Mouse (Mus musculus) intestine, postnatal 0 days (tissue): ENCODE results near the gene Insc. TPM values are rescaled to one million over a fixed set of nuclear protein-coding genes. Genes with fewer than 3 reads are reported as not detected.

ENCODE experiments used
- ATAC-seq: fragments of 200-750 bp; cut with Nextera tagmentation; 2 replicates; pipeline ENCODE4 v1.8.0; 2017; ENCODE audit warnings: mild to moderate bottlenecking, moderate TSS enrichment, moderate library complexity
- H3K27ac ChIP-seq: fragments of 300-500 bp; sonication (generic); 2 replicates; pipeline ENCODE4 v1.5.1; 2014; ENCODE audit warnings: mild to moderate bottlenecking, low read depth, low read length, moderate library complexity
- H3K27me3 ChIP-seq: fragments of 300-500 bp; sonication (generic); replicated peaks from 2 replicates; pipeline ENCODE4 v1.6.1; 2014; ENCODE audit warnings: low read length, mixed read lengths; ENCODE audit not compliant: control insufficient read depth, insufficient read depth
- H3K36me3 ChIP-seq: fragments of 300-500 bp; sonication (generic); 2 replicates; pipeline ENCODE4 v1.6.1; 2014; ENCODE audit warnings: mild to moderate bottlenecking, moderate library complexity; ENCODE audit not compliant: control insufficient read depth, insufficient read depth
- H3K4me1 ChIP-seq: fragments of 300-500 bp; sonication (generic); replicated peaks from 2 replicates; pipeline ENCODE4 v1.6.1; 2014; ENCODE audit warnings: antibody characterized with exemption, low read length, mixed read lengths; ENCODE audit not compliant: control insufficient read depth, insufficient read depth
- H3K4me2 ChIP-seq: fragments of 300-500 bp; sonication (generic); replicated peaks from 2 replicates; pipeline ENCODE4 v1.6.1; 2014; ENCODE audit warnings: low read depth, mild to moderate bottlenecking, moderate library complexity
- H3K4me3 ChIP-seq: fragments of 300-500 bp; sonication (generic); 2 replicates; pipeline ENCODE4 v1.5.1; 2014; ENCODE audit warnings: low read depth, low read length
- H3K9ac ChIP-seq: fragments of 300-500 bp; sonication (generic); 2 replicates; pipeline ENCODE4 v1.6.1; 2014; ENCODE audit warnings: mild to moderate bottlenecking, low read depth, low read length
- H3K9me3 ChIP-seq: fragments of 300-500 bp; sonication (generic); 2 replicates; pipeline ENCODE4 v1.6.1; 2016; ENCODE audit warnings: mixed run types; ENCODE audit not compliant: control insufficient read depth
- CTCF ChIP-seq: sonication (generic); IDR thresholded peaks from 2 replicates; pipeline ENCODE4 v1.5.1; 2016; ENCODE audit warnings: low read depth, mild to moderate bottlenecking, control low read depth, antibody characterized with exemption, moderate library complexity
- WGBS: fragments of 180-500 bp; shearing (Covaris S2); extraction: QIAGEN DNeasy Blood & Tissue Kit; methylation state at CpG from one replicate; pipeline ENCODE4 v1.1.7; 2014; 5-methylcytosine and 5-hydroxymethylcytosine counted together
- polyA plus RNA-seq: library from polyadenylated mRNA; unstranded; fragments of >200 nt; fragmentation: Nextera tagmentation; extraction: Ambion mirVana; gene quantifications from 2 replicates; pipeline ENCODE4 v1.2.1, GENCODE M21; 2015

Insc gene
- polyA plus RNA-seq, 1 experiment from 2014 or later = 8.3 TPM

- Histone ChIP-seq H3K27ac (no peak overlapping the region), H3K4me3 (no peak overlapping the region), H3K4me2 (no peak overlapping the region), H3K27me3 (no peaks in the 10 kb centered on the region), H3K9me3 (no peaks in the 10 kb centered on the region), H3K4me1 (no peaks in the 10 kb centered on the region), H3K9ac (no peak overlapping the region), H3K36me3 (no peaks in the 10 kb centered on the region)
- WGBS = 60% methylated on average over 8 of the region's 8 CpGs
- no peak for ATAC-seq
- TF ChIP-seq CTCF = no peak
Observed at GRCm38 (mm10) chr7:114779056-114779660, 35.7 kb downstream of the Insc start.

DNA sequence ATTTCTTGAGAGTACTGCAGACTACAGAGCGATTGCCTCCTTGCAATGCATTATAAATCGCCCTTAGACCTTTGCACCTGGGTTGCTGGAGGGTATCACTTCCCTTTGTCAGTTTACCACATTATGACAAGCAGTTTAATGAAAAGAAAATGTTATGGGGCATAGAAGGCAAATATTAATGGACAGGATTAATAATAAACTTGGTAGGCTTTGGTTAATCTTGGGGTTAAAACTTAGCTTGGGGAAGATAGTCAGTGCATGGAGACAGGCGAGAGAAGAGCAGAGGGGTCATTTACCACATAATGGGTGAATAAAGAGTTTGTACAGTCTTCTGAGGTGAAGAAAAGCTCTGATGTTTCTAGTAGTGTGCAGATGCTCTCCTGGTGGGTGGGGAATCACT is 39.8 kb downstream of the Insc start:
- no peaks in the 10 kb centered on the region for H3K4me1 ChIP-seq
- no peak overlapping the region for H3K4me3 ChIP-seq
- H3K27ac ChIP-seq = no peak overlapping the region
- TF ChIP-seq CTCF = no peak
- H3K27me3 ChIP-seq = no peaks in the 10 kb centered on the region
- no peak for ATAC-seq
- no peaks in the 10 kb centered on the region for H3K36me3 ChIP-seq
- H3K9ac ChIP-seq = no peak overlapping the region
- no peak overlapping the region for H3K4me2 ChIP-seq
- H3K9me3 ChIP-seq = no peaks in the 10 kb centered on the region
- WGBS = 65% methylated on average over 3 of the region's 3 CpGs

- no peak overlapping the region for H3K9ac ChIP-seq
- H3K4me3 ChIP-seq = no peak overlapping the region
- ATAC-seq = no peak
- H3K27ac ChIP-seq = no peak overlapping the region
- H3K4me1 ChIP-seq = no peaks in the 10 kb centered on the region
- H3K27me3 ChIP-seq = no peaks in the 10 kb centered on the region
- no peaks in the 10 kb centered on the region for H3K36me3 ChIP-seq
- WGBS = 90% methylated on average over 10 of the region's 10 CpGs
- TF ChIP-seq CTCF = no peak
- no peaks in the 10 kb centered on the region for H3K9me3 ChIP-seq
- no peak overlapping the region for H3K4me2 ChIP-seq
Observed at GRCm38 (mm10) chr7:114791087-114791486, 47.6 kb downstream of the Insc start.

GRCm38 (mm10) chr7:114792026-114792425 is 48.5 kb downstream of the Insc start:
- Histone ChIP-seq H3K36me3 (no peaks in the 10 kb centered on the region), H3K27me3 (no peaks in the 10 kb centered on the region), H3K9me3 (no peaks in the 10 kb centered on the region), H3K4me2 (no peak overlapping the region), H3K4me3 (no peak overlapping the region), H3K9ac (no peak overlapping the region), H3K27ac (no peak overlapping the region), H3K4me1 (no peaks in the 10 kb centered on the region)
- ATAC-seq = no peak
- 65% methylated on average over 6 of the region's 6 CpGs for WGBS
- no peak for TF ChIP-seq CTCF

GRCm38 (mm10) chr7:114794400-114794799 is 50.9 kb downstream of the Insc start:
- Histone ChIP-seq H3K36me3 (no peaks in the 10 kb centered on the region), H3K4me1 (no peaks in the 10 kb centered on the region), H3K9me3 (no peaks in the 10 kb centered on the region), H3K4me2 (no peak overlapping the region), H3K4me3 (no peak overlapping the region), H3K27me3 (no peaks in the 10 kb centered on the region), H3K9ac (no peak overlapping the region), H3K27ac (no peak overlapping the region)
- no peak for ATAC-seq
- WGBS = 61% methylated on average over 2 of the region's 2 CpGs
- no peak for TF ChIP-seq CTCF

- no peaks in the 10 kb centered on the region for H3K4me1 ChIP-seq
- no peaks in the 10 kb centered on the region for H3K27me3 ChIP-seq
- H3K4me2 ChIP-seq = no peak overlapping the region
- no peak overlapping the region for H3K9ac ChIP-seq
- TF ChIP-seq CTCF = no peak
- no peaks in the 10 kb centered on the region for H3K9me3 ChIP-seq
- no peak overlapping the region for H3K27ac ChIP-seq
- H3K36me3 ChIP-seq = no peaks in the 10 kb centered on the region
- 82% methylated on average over 8 of the region's 8 CpGs for WGBS
- ATAC-seq = no peak
- no peak overlapping the region for H3K4me3 ChIP-seq
Observed at GRCm38 (mm10) chr7:114802576-114802975, 59.1 kb downstream of the Insc start.

GRCm38 (mm10) chr7:114805311-114805710 is 61.8 kb downstream of the Insc start:
- H3K4me2 ChIP-seq = no peak overlapping the region
- WGBS = 71% methylated on average over 2 of the region's 2 CpGs
- ATAC-seq = no peak

More at GRCm38 (mm10) chr7:114805311-114805710, 61.8 kb downstream of the Insc start:
- H3K27me3 ChIP-seq = no peaks in the 10 kb centered on the region
- TF ChIP-seq CTCF = no peak
- no peaks in the 10 kb centered on the region for H3K9me3 ChIP-seq
- H3K4me1 ChIP-seq = no peaks in the 10 kb centered on the region
- H3K36me3 ChIP-seq = no peaks in the 10 kb centered on the region
- H3K27ac ChIP-seq = no peak overlapping the region
- H3K4me3 ChIP-seq = no peak overlapping the region
- no peak overlapping the region for H3K9ac ChIP-seq
